Mouse (Mus musculus): ENCODE results near the gene Wscd2. TPM values are rescaled to one million over a fixed set of nuclear protein-coding genes. Genes with fewer than 3 reads are reported as not detected.
A peak's percentile ranks its signal among the peaks of the same experiment; 100 is the strongest.
"Not testable (repeated sequence)": the region's sequence is repeated elsewhere in the genome, so short reads cannot be mapped to it uniquely, and the experiment has no call there.

Gene Wscd2
- polyA plus RNA-seq, 1 experiment from 2014 or later: 14.1 TPM

DNA sequence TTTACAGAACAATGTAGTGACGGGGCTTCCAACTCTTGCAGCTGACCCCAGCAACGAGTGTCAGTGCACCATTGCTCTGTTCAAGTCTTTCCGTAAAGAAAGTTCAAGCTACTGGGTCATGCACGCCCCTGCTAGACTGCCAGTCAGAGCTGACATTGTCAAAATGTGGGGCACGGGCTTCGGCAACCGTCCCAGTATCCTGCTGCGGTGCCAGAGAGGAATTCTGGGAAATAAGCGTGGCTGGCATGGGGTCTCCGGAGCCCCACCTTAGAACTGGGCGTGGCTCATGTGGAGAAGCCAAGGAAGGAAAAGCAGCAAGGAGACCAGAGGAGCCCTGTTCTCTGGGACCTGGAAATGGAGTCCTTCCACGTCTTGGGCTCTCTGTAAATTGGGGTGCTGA lies 75.7 kb downstream of the Wscd2 start:
- H3K4me3 ChIP-seq: no peak overlapping the region

DNA sequence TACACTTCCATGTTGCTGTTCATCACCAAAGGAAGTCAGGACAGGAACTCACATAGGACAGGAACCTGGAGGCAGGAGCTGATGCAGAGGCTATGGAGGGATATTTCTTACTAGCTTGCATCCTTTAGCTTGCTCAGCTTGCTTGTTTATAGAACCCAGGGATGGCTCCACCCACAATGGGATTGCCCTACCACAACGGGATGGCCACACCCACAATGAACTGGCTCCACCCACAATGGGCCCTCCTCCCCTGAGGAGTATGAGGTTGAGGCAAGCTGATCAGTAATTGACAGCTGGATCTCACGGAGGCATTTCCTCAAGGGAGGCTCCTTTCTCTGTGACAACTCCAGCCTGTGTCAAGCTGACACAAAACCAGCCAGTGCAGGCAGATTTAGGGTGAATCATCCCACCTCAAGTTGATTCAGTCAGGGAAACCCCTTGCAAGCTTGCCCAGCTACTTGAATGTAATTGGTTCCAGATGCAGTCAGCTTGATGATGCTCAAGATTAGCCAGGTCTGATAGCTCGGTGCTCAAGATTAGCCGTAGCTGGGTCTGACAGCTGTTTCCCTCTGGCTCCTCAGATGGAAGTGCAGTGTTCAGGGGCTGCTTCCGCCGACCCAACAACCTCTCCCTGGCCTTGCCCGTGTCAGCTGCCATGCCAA lies 80.1 kb downstream of the Wscd2 start:
- H3K27me3 ChIP-seq: 0 out of 2 replicates have a peak, but pooled peaks cover 3% of the 10 kb centered on the region
- no peak overlapping the region for H3K4me2 ChIP-seq (replicated peaks)
- no peak overlapping the region for H3K27ac ChIP-seq
- 54% methylated on average over 7 of the region's 7 CpGs for WGBS
- H3K9ac ChIP-seq: no peak overlapping the region
- H3K4me1 ChIP-seq: no peaks in the 10 kb centered on the region
- H3K9me3 ChIP-seq (replicated peaks): no peaks in the 10 kb centered on the region
- no peaks in the 10 kb centered on the region for H3K36me3 ChIP-seq
- no peak overlapping the region for H3K4me3 ChIP-seq
- no peak for ATAC-seq (ENCODE audit: low FRiP score)

More for the DNA sequence above, 75.7 kb downstream of the Wscd2 start:
- H3K4me1 ChIP-seq: no peaks in the 10 kb centered on the region
- no peaks in the 10 kb centered on the region for H3K9me3 ChIP-seq (replicated peaks)
- no peak overlapping the region for H3K4me2 ChIP-seq (replicated peaks)
- no peak overlapping the region for H3K9ac ChIP-seq
- no peak overlapping the region for H3K27ac ChIP-seq
- H3K27me3 ChIP-seq: no peaks in the 10 kb centered on the region
- no peaks in the 10 kb centered on the region; the same call in 1 of the 2 replicates for H3K36me3 ChIP-seq
- WGBS: 74% methylated on average over 12 of the region's 12 CpGs
- ATAC-seq (ENCODE audit: low FRiP score): no peak

DNA sequence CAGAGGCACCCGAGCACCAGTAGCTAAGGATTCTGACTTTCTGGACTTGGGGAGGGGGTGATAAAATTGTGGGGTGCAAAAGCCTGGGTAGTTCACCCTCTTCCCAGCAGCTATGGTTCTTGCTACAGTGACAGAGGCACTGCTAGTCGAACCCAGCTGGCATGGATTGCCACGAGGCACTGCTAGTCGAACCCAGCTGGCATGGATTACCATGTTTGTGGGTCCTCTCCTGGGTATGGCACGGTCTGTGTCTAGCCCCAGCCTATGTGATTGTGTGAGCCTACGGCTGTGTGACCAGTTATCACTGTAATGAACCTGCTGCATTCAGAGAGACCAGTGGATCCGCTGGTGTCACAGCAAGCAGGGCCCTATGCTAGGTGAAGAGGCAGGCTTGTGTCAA lies 87.4 kb downstream of the Wscd2 start:
- Histone ChIP-seq H3K27me3 (no peaks in the 10 kb centered on the region), H3K4me1 (peaks cover 18% of the 10 kb centered on the region), H3K9me3 (replicated peaks) (no peaks in the 10 kb centered on the region), H3K4me2 (replicated peaks) (peak overlapping the region; percentile 5; the same call in 1 of the 2 replicates), H3K4me3 (no peak overlapping the region), H3K9ac (peak overlapping the region; percentile 15; the same call in 1 of the 2 replicates), H3K36me3 (no peaks in the 10 kb centered on the region), H3K27ac (no peak overlapping the region)
- ATAC-seq (ENCODE audit: low FRiP score): no peak
- 81% methylated on average over 7 of the region's 7 CpGs for WGBS

DNA sequence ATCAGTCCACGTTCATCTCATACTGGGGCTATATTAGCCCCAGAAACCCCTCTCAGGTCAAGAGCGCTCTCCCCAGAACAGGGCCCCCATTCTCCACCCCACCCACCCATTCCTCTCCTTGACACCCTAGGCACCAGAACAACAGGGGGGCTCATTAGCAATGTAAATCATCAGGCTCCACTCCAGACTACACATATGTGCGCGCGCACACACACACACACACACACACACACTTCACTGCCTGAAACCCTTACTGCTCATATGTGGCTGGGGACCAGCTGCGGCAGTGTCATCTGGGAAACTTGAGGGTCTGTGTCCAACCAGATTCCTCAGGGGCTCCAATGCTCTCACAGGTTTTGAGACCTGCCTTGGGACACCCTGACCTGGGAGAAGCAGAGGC lies 88.3 kb downstream of the Wscd2 start:
- H3K4me2 ChIP-seq (replicated peaks): no peak overlapping the region
- ATAC-seq (ENCODE audit: low FRiP score): no peak
- H3K4me3 ChIP-seq: no peak overlapping the region
- no peaks in the 10 kb centered on the region for H3K27me3 ChIP-seq
- H3K27ac ChIP-seq: no peak overlapping the region
- WGBS: 78% methylated on average over 6 of the region's 6 CpGs
- peaks cover 18% of the 10 kb centered on the region for H3K4me1 ChIP-seq
- no peak overlapping the region for H3K9ac ChIP-seq
- H3K9me3 ChIP-seq (replicated peaks): no peaks in the 10 kb centered on the region
- H3K36me3 ChIP-seq: no peaks in the 10 kb centered on the region

DNA sequence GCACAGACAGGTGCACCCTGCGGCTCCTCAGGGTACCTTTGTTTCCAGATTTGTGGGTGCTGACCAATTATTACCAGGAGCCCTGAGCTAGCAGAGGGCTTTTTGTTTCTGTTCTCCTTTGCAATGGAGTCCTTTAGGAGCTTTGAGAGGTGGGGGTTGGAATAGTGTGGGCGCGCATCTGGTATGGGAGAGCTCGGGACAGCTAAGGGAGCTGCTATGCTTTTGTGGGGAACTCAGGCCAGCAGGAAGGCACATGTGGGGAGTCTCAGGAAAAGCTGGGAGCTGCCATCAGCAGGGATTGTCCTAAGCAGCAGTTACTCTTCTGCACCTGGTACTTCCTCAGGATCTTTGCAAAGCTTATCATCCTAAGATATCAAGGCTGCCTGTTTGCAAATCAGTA lies 89.0 kb downstream of the Wscd2 start:
- no peak for ATAC-seq (ENCODE audit: low FRiP score)
- 87% methylated on average over 4 of the region's 4 CpGs for WGBS
- Histone ChIP-seq H3K4me1 (peaks cover 18% of the 10 kb centered on the region), H3K4me3 (no peak overlapping the region), H3K4me2 (replicated peaks) (no peak overlapping the region), H3K36me3 (no peaks in the 10 kb centered on the region), H3K27ac (no peak overlapping the region; the same call in 1 of the 2 replicates), H3K9ac (no peak overlapping the region), H3K27me3 (no peaks in the 10 kb centered on the region), H3K9me3 (replicated peaks) (no peaks in the 10 kb centered on the region)

DNA sequence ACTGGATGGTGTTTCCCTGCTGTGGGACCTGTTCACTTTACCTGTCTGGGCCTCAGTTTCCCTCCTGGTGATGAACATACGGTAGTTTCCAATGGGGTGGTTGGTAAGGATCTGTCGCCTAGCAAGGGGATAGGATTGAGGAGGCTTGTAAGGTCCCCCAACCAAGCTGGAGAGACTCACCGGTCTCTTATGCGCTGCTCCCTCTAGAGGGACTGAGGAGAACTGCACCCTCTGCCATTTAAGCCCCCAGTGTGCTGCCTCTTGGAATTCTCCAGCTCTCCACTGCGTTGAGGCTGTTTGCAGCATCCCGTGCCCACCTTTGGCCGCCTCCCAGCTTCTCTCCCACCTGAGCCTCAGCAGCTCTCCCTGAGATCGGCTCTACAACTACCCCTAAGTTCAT lies 90.1 kb downstream of the Wscd2 start:
- no peaks in the 10 kb centered on the region for H3K27me3 ChIP-seq
- H3K27ac ChIP-seq: no peak overlapping the region
- no peak overlapping the region for H3K9ac ChIP-seq
- WGBS: 51% methylated on average over 8 of the region's 8 CpGs
- H3K9me3 ChIP-seq (replicated peaks): no peaks in the 10 kb centered on the region
- H3K4me1 ChIP-seq: peaks cover 25% of the 10 kb centered on the region
- no peak for ATAC-seq (ENCODE audit: low FRiP score)
- no peak overlapping the region for H3K4me2 ChIP-seq (replicated peaks)
- H3K4me3 ChIP-seq: no peak overlapping the region
- no peaks in the 10 kb centered on the region for H3K36me3 ChIP-seq

DNA sequence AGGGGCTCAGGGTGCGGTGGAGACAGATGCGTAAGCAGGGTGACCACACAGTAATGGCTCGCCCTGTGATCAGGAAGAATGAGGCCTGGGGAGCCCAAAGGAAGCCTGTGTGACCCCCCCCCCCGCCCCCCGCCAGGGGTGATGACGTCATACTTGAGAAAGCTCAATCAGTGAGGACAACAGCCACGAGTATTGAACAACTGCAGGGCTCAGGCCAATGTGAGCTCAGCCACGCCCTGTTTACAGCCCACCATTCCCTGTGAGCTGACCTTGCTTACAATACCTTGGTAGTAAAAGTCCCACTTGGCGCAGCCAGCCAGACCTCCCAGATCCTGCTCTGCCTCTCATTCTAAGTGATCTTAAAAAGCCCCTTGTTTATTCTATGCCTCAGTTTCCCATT lies 90.7 kb downstream of the Wscd2 start:
- no peaks in the 10 kb centered on the region for H3K9me3 ChIP-seq (replicated peaks)
- H3K36me3 ChIP-seq: no peaks in the 10 kb centered on the region
- peaks cover 25% of the 10 kb centered on the region for H3K4me1 ChIP-seq
- H3K27ac ChIP-seq: no peak overlapping the region
- no peaks in the 10 kb centered on the region for H3K27me3 ChIP-seq
- H3K4me2 ChIP-seq (replicated peaks): no peak overlapping the region
- 61% methylated on average over 9 of the region's 9 CpGs for WGBS
- H3K4me3 ChIP-seq: no peak overlapping the region
- H3K9ac ChIP-seq: no peak overlapping the region
- no peak for ATAC-seq (ENCODE audit: low FRiP score)

DNA sequence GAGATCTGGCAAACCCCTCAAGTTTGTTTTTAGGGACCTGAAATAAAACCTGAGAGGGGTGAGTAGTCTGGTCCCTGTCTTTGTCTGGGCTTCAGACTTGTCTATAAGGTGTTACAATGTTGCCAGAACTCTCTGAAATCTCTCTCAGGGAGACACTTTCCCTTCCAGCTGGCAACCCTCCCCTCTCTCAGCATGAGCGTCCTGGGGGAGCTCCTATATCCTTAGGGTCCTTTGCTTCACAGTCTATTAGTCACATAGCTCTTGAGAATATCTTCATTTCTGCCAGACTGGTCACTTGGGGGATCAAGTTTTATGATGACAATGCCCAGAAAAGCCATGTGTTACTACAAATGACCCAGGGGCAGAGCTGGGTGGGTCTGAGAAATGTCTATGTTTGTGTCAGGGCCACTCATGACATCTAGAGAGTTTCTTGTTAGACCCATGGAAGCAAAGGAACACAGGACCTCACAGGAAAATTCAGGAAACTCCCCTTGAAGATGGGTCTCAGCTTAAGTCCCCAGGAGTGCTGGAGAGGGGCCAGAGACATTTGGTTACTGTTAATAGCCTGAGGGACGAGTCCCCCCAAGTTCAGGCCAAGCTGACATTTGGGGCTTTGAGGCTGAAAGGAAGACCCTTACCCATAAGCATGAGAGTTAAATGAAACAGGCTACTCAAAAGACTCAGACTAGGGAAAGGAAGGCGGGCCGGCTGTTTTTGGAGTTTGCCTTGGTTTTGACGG lies 93.5 kb downstream of the Wscd2 start:
- H3K36me3 ChIP-seq: no peaks in the 10 kb centered on the region
- H3K4me2 ChIP-seq (replicated peaks): no peak overlapping the region
- H3K27me3 ChIP-seq: no peaks in the 10 kb centered on the region; the same call in 1 of the 2 replicates
- no peak overlapping the region for H3K9ac ChIP-seq
- H3K27ac ChIP-seq: no peak overlapping the region
- peaks cover 17% of the 10 kb centered on the region for H3K4me1 ChIP-seq
- no peak overlapping the region for H3K4me3 ChIP-seq
- no peak for ATAC-seq (ENCODE audit: low FRiP score)
- WGBS: 75% methylated on average over 5 of the region's 5 CpGs
- no peaks in the 10 kb centered on the region for H3K9me3 ChIP-seq (replicated peaks)

DNA sequence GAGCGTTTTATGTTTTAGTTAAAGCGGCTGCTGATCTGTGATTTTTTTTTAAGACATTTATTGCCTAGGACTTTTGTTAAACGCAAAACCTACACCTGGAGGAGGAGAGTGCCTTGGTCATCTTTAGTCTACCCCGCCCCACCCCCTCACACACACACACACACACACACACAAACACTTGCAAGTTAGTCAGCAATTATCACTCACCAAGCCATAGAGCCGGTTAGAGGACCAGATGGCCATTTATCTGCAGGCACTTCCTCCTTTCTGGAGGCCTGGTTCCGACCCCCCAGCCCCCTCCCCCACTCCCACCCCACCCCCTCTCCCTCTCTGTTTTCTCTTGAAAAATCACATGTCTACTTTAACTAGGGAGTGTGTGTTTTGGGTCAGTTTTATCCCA lies 94.3 kb downstream of the Wscd2 start:
- ATAC-seq (ENCODE audit: low FRiP score): no peak
- 41% methylated on average over 6 of the region's 6 CpGs for WGBS

DNA sequence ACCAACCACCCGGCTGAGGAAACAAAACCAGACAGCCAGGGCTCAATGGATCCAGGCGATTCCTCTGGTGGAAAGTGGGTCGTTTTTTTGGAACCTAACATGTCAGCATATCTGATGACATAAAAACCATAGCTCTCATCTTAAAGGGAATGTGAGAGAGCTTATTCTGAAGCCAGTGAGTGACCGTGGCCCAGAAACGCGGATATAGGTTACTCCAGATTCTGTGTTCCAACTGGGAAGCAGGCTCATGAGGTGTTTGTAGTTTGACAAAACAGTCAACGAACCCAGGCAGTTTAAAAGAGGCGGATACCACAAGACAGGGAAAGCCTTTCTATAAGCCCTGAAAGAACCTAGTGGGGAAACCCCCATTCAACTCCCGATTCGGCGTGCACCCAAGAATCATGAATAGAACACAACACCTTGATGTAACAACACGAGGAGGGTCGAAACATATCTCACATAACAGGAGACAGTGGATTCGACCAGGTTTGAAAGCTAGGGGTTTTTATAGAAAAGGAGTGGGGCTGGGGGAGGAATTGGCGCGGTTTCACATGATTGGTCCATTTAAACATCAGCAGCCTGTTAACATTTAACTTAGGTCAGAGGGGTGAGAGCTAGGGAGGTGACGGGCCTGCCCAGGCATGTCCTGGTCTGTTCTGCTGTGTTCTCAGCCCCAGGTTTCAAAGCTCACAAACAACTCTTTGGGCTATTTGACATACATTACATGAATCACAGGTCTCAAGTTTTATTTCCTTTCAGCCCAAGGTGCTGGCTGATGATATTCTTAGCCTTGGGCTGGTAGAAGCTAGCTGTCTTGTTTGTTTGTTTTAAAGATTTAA lies 95.7 kb downstream of the Wscd2 start:
- not testable (repeated sequence) for H3K36me3 ChIP-seq; H3K27ac ChIP-seq; H3K4me3 ChIP-seq; H3K9ac ChIP-seq; H3K9me3 ChIP-seq (replicated peaks); ATAC-seq (ENCODE audit: low FRiP score); H3K4me2 ChIP-seq (replicated peaks); H3K27me3 ChIP-seq
- 79% methylated on average over 17 of the region's 17 CpGs for WGBS
- H3K4me1 ChIP-seq: peaks cover 18% of the 10 kb centered on the region

More for the DNA sequence above, 94.3 kb downstream of the Wscd2 start:
- H3K9me3 ChIP-seq (replicated peaks): no peaks in the 10 kb centered on the region
- H3K27me3 ChIP-seq: no peaks in the 10 kb centered on the region; the same call in 1 of the 2 replicates
- no peaks in the 10 kb centered on the region for H3K36me3 ChIP-seq
- H3K27ac ChIP-seq: no peak overlapping the region
- H3K4me2 ChIP-seq (replicated peaks): no peak overlapping the region
- H3K4me3 ChIP-seq: no peak overlapping the region
- H3K4me1 ChIP-seq: peaks cover 14% of the 10 kb centered on the region
- no peak overlapping the region for H3K9ac ChIP-seq

DNA sequence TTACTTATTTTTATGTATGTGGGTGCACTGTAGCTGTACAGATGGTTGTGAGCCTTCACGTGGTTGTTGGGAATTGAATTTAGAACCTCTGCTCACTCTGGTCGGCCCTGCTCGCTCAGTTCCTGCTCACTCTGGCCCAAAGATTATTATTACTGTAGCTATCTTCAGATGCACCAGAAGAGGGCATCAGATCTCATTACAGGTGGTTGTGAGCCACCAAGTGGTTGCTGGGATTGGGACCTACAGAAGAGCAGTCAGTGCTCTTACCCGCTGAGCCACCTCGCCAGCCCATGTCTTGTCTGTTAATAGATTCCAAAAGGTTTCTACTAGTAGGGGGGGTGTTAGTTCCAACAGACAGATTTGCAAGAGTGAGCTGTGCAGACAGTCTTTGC lies 96.3 kb downstream of the Wscd2 start:
- not testable (repeated sequence) for ATAC-seq (ENCODE audit: low FRiP score); H3K9ac ChIP-seq; H3K9me3 ChIP-seq (replicated peaks); H3K27me3 ChIP-seq; H3K27ac ChIP-seq; H3K4me3 ChIP-seq; H3K36me3 ChIP-seq; H3K4me2 ChIP-seq (replicated peaks)
- WGBS: 54% methylated on average over 5 of the region's 5 CpGs
- H3K4me1 ChIP-seq: peaks cover 24% of the 10 kb centered on the region

DNA sequence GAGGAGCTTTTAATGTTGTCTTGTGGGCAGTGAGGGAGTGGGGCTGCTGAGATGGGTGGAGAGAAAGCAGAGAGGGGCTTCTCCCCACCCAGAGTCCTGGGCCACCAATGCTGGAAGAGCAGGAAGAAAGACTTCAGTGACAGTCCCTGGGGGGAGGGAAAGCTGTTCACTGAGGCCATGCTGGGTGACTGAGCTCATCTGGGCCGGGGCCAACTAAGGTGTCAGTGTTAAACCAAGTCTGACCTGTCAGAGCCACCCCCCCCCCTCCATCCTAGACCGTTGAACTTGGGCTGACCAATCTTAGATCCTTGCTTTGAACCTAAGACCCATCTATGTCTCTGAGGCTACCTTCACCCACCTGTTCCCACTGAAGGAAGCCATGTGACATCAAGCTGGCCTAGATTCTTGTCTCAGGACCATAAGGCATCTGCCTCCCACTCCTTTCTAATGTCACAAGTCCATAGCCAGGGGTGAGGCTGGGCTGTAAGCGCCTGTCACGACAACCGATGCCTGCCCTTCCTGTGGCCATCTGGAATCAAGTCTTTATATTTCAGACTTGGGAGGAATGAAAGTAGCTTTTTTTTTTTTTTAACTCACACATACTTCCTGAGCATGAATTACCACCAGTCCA lies 100.0 kb downstream of the Wscd2 start:
- H3K36me3 ChIP-seq: no peaks in the 10 kb centered on the region
- 0 out of 2 replicates have a peak overlapping the region, but pooled peaks have one; percentile 2 for H3K27ac ChIP-seq

More for the DNA sequence above, 100.0 kb downstream of the Wscd2 start:
- Histone ChIP-seq H3K9me3 (replicated peaks) (no peaks in the 10 kb centered on the region), H3K4me3 (no peak overlapping the region), H3K9ac (no peak overlapping the region), H3K4me2 (replicated peaks) (no peak overlapping the region), H3K4me1 (peaks cover 39% of the 10 kb centered on the region), H3K27me3 (no peaks in the 10 kb centered on the region; the same call in 1 of the 2 replicates)
- WGBS: 73% methylated on average over 5 of the region's 5 CpGs
- no peak for ATAC-seq (ENCODE audit: low FRiP score)
